10 mouse cellular contexts compared by ENCODE assay signal in genomic region chr3:37073211-37073610, GRCm38 (mm10). TPM values are rescaled to one million over a fixed set of nuclear protein-coding genes. Genes with fewer than 3 reads are reported as not detected.
DNase-seq lines count a peak whose midpoint lies in the region; ATAC-seq and TF ChIP-seq lines count a peak whose summit lies in the region.
"Had no signal": no experiment of that assay in that cellular context is flagged by ENCODE, and none has a peak within 500 bp of the region (broad histone marks: within the 10 kb centered on the region; RNA-seq: fewer than 3 reads in every experiment).

No protein-coding gene starts in this region.

- H3K9ac ChIP-seq in intestine, postnatal 0 days (ENCODE audit: low read depth, low read length), result no peak overlapping the region
- no peak overlapping the region for H3K9ac ChIP-seq in intestine, embryonic 16.5 days (ENCODE audit: low read depth, low read length)

- H3K4me2 ChIP-seq in intestine, postnatal 0 days (replicated peaks; ENCODE audit: low read depth), result no peak overlapping the region
- no peak overlapping the region for H3K4me2 ChIP-seq in intestine, embryonic 16.5 days (ENCODE audit: low read depth, low read length)

- peak; percentile 2 for DNase-seq in ES-CJ7 (ENCODE audit: low read depth, low spot score)
- peak; percentile 58 for DNase-seq in gastrocnemius, adult 18-20 months (ENCODE audit: low spot score)
- peak in 1 of 2 experiments; percentile 34 for DNase-seq in layer of hippocampus, adult 2 months (ENCODE audit: low spot score in 2 of 2)
- DNase-seq in right cerebral cortex, postnatal 14 days, result peak; percentile 16
- no peak for DNase-seq in cerebellum, adult 9-10 months

- H3K4me1 ChIP-seq in intestine, postnatal 0 days (replicated peaks; ENCODE audit: control insufficient read depth, insufficient read depth, low read length), result no peaks in the 10 kb centered on the region
- no peaks in the 10 kb centered on the region for H3K4me1 ChIP-seq in intestine, embryonic 16.5 days (ENCODE audit: control insufficient read depth, insufficient read depth, low read length)

- no peaks in the 10 kb centered on the region for H3K9me3 ChIP-seq in intestine, postnatal 0 days (ENCODE audit: control insufficient read depth)
- H3K9me3 ChIP-seq in intestine, embryonic 16.5 days (ENCODE audit: control insufficient read depth, low read length), result no peaks in the 10 kb centered on the region

- no peak overlapping the region for H3K4me3 ChIP-seq in intestine, postnatal 0 days (ENCODE audit: low read depth, low read length)
- no peak overlapping the region for H3K4me3 ChIP-seq in intestine, embryonic 16.5 days (ENCODE audit: low read length)
- no peak overlapping the region for H3K4me3 ChIP-seq in layer of hippocampus, adult 2 months

- TF ChIP-seq CTCF in intestine, postnatal 0 days (IDR thresholded peaks at IDR 0.05; ENCODE audit: low read depth), result peak; percentile 69
- TF ChIP-seq CTCF in layer of hippocampus, adult 2 months (conservative IDR thresholded peaks at IDR 0.05), result peak; percentile 66

- ATAC-seq in intestine, postnatal 0 days, result no peak
- no peak for ATAC-seq in intestine, embryonic 16.5 days
- no peak for ATAC-seq in erythroblast, adult 5-6 weeks (replicated peaks; ENCODE audit: low FRiP score, poor library complexity, severe bottlenecking)

- H3K27ac ChIP-seq in intestine, postnatal 0 days (ENCODE audit: low read depth, low read length), result no peak overlapping the region
- H3K27ac ChIP-seq in intestine, embryonic 16.5 days (ENCODE audit: low read length), result no peak overlapping the region
- no peak overlapping the region for H3K27ac ChIP-seq in layer of hippocampus, adult 2 months
- H3K27ac ChIP-seq: macrophage had no signal

- H3K36me3 ChIP-seq in intestine, postnatal 0 days (ENCODE audit: control insufficient read depth, insufficient read depth), result no peaks in the 10 kb centered on the region
- no peaks in the 10 kb centered on the region for H3K36me3 ChIP-seq in intestine, embryonic 16.5 days (ENCODE audit: control insufficient read depth, insufficient read depth, low read length)

- no peaks in the 10 kb centered on the region for H3K27me3 ChIP-seq in intestine, postnatal 0 days (replicated peaks; ENCODE audit: control insufficient read depth, insufficient read depth, low read length)
- H3K27me3 ChIP-seq in intestine, embryonic 16.5 days (replicated peaks; ENCODE audit: control insufficient read depth, insufficient read depth, low read length), result no peaks in the 10 kb centered on the region

RNA-seq across cellular contexts. Expression of gene Adad1, which starts 9.9 kb away (rescaled TPM):
- 0.09 TPM in 1 of 2 replicates, not detected in the other for polyA plus RNA-seq in intestine, postnatal 0 days (2015; fragmentation: Nextera tagmentation; extraction: Ambion mirVana)
- 0.15 and 0.32 TPM in 2 replicates for polyA plus RNA-seq in intestine, embryonic 16.5 days (2015; fragmentation: Nextera tagmentation; extraction: Ambion mirVana)
- not detected for total RNA-seq in gastrocnemius, adult 18-20 months (2021)
- not detected for total RNA-seq in layer of hippocampus, adult 2 months (2021)
- total RNA-seq in erythroblast, adult 5-6 weeks (2015; ENCODE audit: low replicate concordance), result 0.63 TPM in 1 of 2 replicates, not detected in the other
- total RNA-seq in erythroblast, adult 5-6 weeks (2017; ENCODE audit: low replicate concordance), result not detected in 2 replicates
- polyA plus RNA-seq: macrophage had no signal

RNA-seq across cellular contexts. Expression of gene Il2, which starts 52.5 kb away (rescaled TPM):
- 0.46 and 0.56 TPM in 2 replicates for polyA plus RNA-seq in intestine, postnatal 0 days (2015; fragmentation: Nextera tagmentation; extraction: Ambion mirVana)
- 0.28 and 0.29 TPM in 2 replicates for polyA plus RNA-seq in intestine, embryonic 16.5 days (2015; fragmentation: Nextera tagmentation; extraction: Ambion mirVana)
- not detected for total RNA-seq in gastrocnemius, adult 18-20 months (2021)
- total RNA-seq in layer of hippocampus, adult 2 months (2021), result not detected
- total RNA-seq in erythroblast, adult 5-6 weeks (2015; ENCODE audit: low replicate concordance), result 6.1 TPM in 1 of 2 replicates, not detected in the other
- not detected in 2 replicates for total RNA-seq in erythroblast, adult 5-6 weeks (2017; ENCODE audit: low replicate concordance)
- polyA plus RNA-seq: gonadal fat pad, adult 2 months; macrophage had no signal
